Mouse (Mus musculus): ENCODE data around the gene Wdr83.

The Wdr83 gene

GRCm38 (mm10) chr8:85076993-85077392, 4.1 kb downstream of the Wdr83 start:
- DNase-seq (ENCODE audit: low spot score in 2 of 2) = peak; percentile 78 to 81

- peak; percentile 31 to 42 for DNase-seq (ENCODE audit: low spot score in 2 of 2)
Measured at GRCm38 (mm10) chr8:85076001-85076400, 5.1 kb downstream of the Wdr83 start.

GRCm38 (mm10) chr8:85074617-85075016, 6.5 kb downstream of the Wdr83 start:
- no peak for DNase-seq (ENCODE audit: low spot score in 2 of 2)

GRCm38 (mm10) chr8:85074167-85074566, 6.9 kb downstream of the Wdr83 start:
- no peak for DNase-seq (ENCODE audit: low spot score in 2 of 2)

GRCm38 (mm10) chr8:85073041-85073612, 8.0 kb downstream of the Wdr83 start:
- DNase-seq (ENCODE audit: low spot score in 2 of 2) = no peak

GRCm38 (mm10) chr8:85072364-85072929, 8.7 kb downstream of the Wdr83 start:
- no peak for DNase-seq (ENCODE audit: low spot score in 2 of 2)

GRCm38 (mm10) chr8:85071514-85072281, 9.4 kb downstream of the Wdr83 start, which contains the start of gene Dhps:
Gene Dhps, plus strand, starts transcription at chr8:85071757.
- DNase-seq (ENCODE audit: low spot score in 2 of 2) = peak; percentile 89 to 92

- DNase-seq (ENCODE audit: low spot score in 2 of 2) = no peak
Measured at GRCm38 (mm10) chr8:85071041-85071440, 10.1 kb downstream of the Wdr83 start.

GRCm38 (mm10) chr8:85067982-85068381, 13.1 kb downstream of the Wdr83 start, which contains the start of gene Gm5741:
Gene Gm5741, minus strand, starts transcription at chr8:85067982.
- DNase-seq (ENCODE audit: low spot score in 2 of 2) = no peak

GRCm38 (mm10) chr8:85067155-85067554, 14.0 kb downstream of the Wdr83 start:
- DNase-seq (ENCODE audit: low spot score in 2 of 2) = no peak

GRCm38 (mm10) chr8:85065213-85065612, 15.9 kb downstream of the Wdr83 start:
- DNase-seq (ENCODE audit: low spot score in 2 of 2) = no peak

GRCm38 (mm10) chr8:85062603-85063002, 18.5 kb downstream of the Wdr83 start:
- no peak for DNase-seq (ENCODE audit: low spot score in 2 of 2)

GRCm38 (mm10) chr8:85059879-85060616, 21.1 kb downstream of the Wdr83 start, which contains the start of gene Fbxw9:
Gene Fbxw9, plus strand, starts transcription at chr8:85060055.
- DNase-seq (ENCODE audit: low spot score in 2 of 2) = peak; percentile 83 to 87

- DNase-seq (ENCODE audit: low spot score in 2 of 2) = no peak
Measured at GRCm38 (mm10) chr8:85057367-85057766, 23.7 kb downstream of the Wdr83 start.

- DNase-seq (ENCODE audit: low spot score in 2 of 2) = no peak
Measured at GRCm38 (mm10) chr8:85043619-85044018, 37.5 kb downstream of the Wdr83 start.

- peak; percentile 54 to 59 for DNase-seq (ENCODE audit: low spot score in 2 of 2)
Measured at GRCm38 (mm10) chr8:85037681-85038531, 43.2 kb downstream of the Wdr83 start.

GRCm38 (mm10) chr8:85037366-85037680, 43.8 kb downstream of the Wdr83 start:
- DNase-seq (ENCODE audit: low spot score in 2 of 2) = no peak

GRCm38 (mm10) chr8:85036718-85037365, 44.3 kb downstream of the Wdr83 start, which contains the start of gene Tnpo2:
Gene Tnpo2, plus strand, starts transcription at chr8:85036915.
- DNase-seq (ENCODE audit: low spot score in 2 of 2) = peak; percentile 92 to 94

GRCm38 (mm10) chr8:85036381-85036717, 44.8 kb downstream of the Wdr83 start:
- no peak for DNase-seq (ENCODE audit: low spot score in 2 of 2)

- DNase-seq (ENCODE audit: low spot score in 2 of 2) = peak in 1 of 2 experiments; percentile 31
Measured at GRCm38 (mm10) chr8:85035728-85036310, 45.3 kb downstream of the Wdr83 start.

All from spleen, postnatal 36 days (tissue).